Mouse (Mus musculus) stomach, embryonic 15.5 days (tissue): ENCODE data around the gene Gm20388. TPM values are rescaled to one million over a fixed set of nuclear protein-coding genes. Genes with fewer than 3 reads are reported as not detected.

Experiments
- ATAC-seq: fragments of 200-750 bp; cut with Nextera tagmentation; 2 replicates; pipeline ENCODE4 v1.8.0; 2017; ENCODE audit warnings: low read depth, moderate number of reproducible peaks, moderate TSS enrichment; ENCODE audit not compliant: insufficient read depth, low FRiP score
- H3K27ac ChIP-seq: fragments of 300-500 bp; sonication (generic); 2 replicates; pipeline ENCODE4 v1.5.1; 2015; ENCODE audit warnings: mild to moderate bottlenecking, inconsistent platforms
- H3K27me3 ChIP-seq: fragments of 300-500 bp; sonication (generic); replicated peaks from 2 replicates; pipeline ENCODE4 v1.6.1; 2015; ENCODE audit warnings: inconsistent platforms
- H3K36me3 ChIP-seq: fragments of 300-500 bp; sonication (generic); 2 replicates; pipeline ENCODE4 v1.6.1; 2015; ENCODE audit warnings: inconsistent platforms
- H3K4me1 ChIP-seq: fragments of 300-500 bp; sonication (generic); 2 replicates; pipeline ENCODE4 v1.6.1; 2015; ENCODE audit warnings: inconsistent platforms
- H3K4me2 ChIP-seq: fragments of 300-500 bp; sonication (generic); 2 replicates; pipeline ENCODE4 v1.6.1; 2015; ENCODE audit warnings: mild to moderate bottlenecking, inconsistent platforms
- H3K4me3 ChIP-seq: fragments of 300-500 bp; sonication (generic); replicated peaks from 2 replicates; pipeline ENCODE4 v1.5.1; 2015; ENCODE audit warnings: inconsistent platforms
- H3K9ac ChIP-seq: fragments of 300-500 bp; sonication (generic); 2 replicates; pipeline ENCODE4 v1.6.1; 2015; ENCODE audit warnings: inconsistent platforms
- H3K9me3 ChIP-seq: fragments of 300-500 bp; sonication (generic); 2 replicates; pipeline ENCODE4 v1.6.1; 2016; ENCODE audit warnings: inconsistent platforms
- WGBS: fragments of 180-500 bp; shearing (Covaris S2); methylation state at CpG from one replicate; pipeline ENCODE4 v1.1.7; 2015; 5-methylcytosine and 5-hydroxymethylcytosine counted together
- polyA plus RNA-seq: library from polyadenylated mRNA; unstranded; fragments of >200 nt; fragmentation: Nextera tagmentation; extraction: Ambion mirVana; gene quantifications from 2 replicates; pipeline ENCODE4 v1.2.1, GENCODE M21; 2015

Gm20388 gene
- polyA plus RNA-seq, 1 experiment from 2014 or later: not detected

- WGBS: 63% methylated on average over 8 of the region's 8 CpGs
- Histone ChIP-seq H3K9me3 (no peaks in the 10 kb centered on the region), H3K36me3 (no peaks in the 10 kb centered on the region), H3K27me3 (no peaks in the 10 kb centered on the region), H3K4me1 (peaks cover 18% of the 10 kb centered on the region; the same call in 1 of the 2 replicates), H3K9ac (no peak overlapping the region), H3K4me3 (no peak overlapping the region), H3K4me2 (no peak overlapping the region), H3K27ac (0 out of 2 replicates have a peak overlapping the region, but pooled peaks have one; percentile 58)
- no peak for ATAC-seq
Observed at GRCm38 (mm10) chr8:124317191-124317682, 4406.6 kb downstream of the Gm20388 start.

GRCm38 (mm10) chr8:124317821-124318220 lies 4407.2 kb downstream of the Gm20388 start:
- WGBS: 76% methylated on average over 6 of the region's 6 CpGs

GRCm38 (mm10) chr8:124318612-124319315 lies 4408.1 kb downstream of the Gm20388 start:
- no peak overlapping the region for H3K9ac ChIP-seq
- H3K27me3 ChIP-seq: no peaks in the 10 kb centered on the region
- ATAC-seq: no peak
- H3K4me3 ChIP-seq: no peak overlapping the region
- H3K36me3 ChIP-seq: 0 out of 2 replicates have a peak, but pooled peaks cover 4% of the 10 kb centered on the region
- no peaks in the 10 kb centered on the region for H3K9me3 ChIP-seq
- no peak overlapping the region for H3K4me2 ChIP-seq
- 68% methylated on average over 11 of the region's 11 CpGs for WGBS
- peaks cover 18% of the 10 kb centered on the region; the same call in 1 of the 2 replicates for H3K4me1 ChIP-seq
- no peak overlapping the region for H3K27ac ChIP-seq

More at GRCm38 (mm10) chr8:124317821-124318220, 4407.2 kb downstream of the Gm20388 start:
- H3K4me2 ChIP-seq: no peak overlapping the region
- no peak for ATAC-seq
- H3K9ac ChIP-seq: no peak overlapping the region
- H3K27me3 ChIP-seq: no peaks in the 10 kb centered on the region
- no peak overlapping the region for H3K4me3 ChIP-seq
- peaks cover 18% of the 10 kb centered on the region; the same call in 1 of the 2 replicates for H3K4me1 ChIP-seq
- no peaks in the 10 kb centered on the region for H3K9me3 ChIP-seq
- H3K36me3 ChIP-seq: 0 out of 2 replicates have a peak, but pooled peaks cover 3% of the 10 kb centered on the region
- no peak overlapping the region for H3K27ac ChIP-seq

- Histone ChIP-seq H3K27ac (no peak overlapping the region), H3K27me3 (no peaks in the 10 kb centered on the region), H3K36me3 (peaks cover 10% of the 10 kb centered on the region), H3K4me2 (no peak overlapping the region), H3K4me1 (peaks cover 18% of the 10 kb centered on the region; the same call in 1 of the 2 replicates), H3K4me3 (no peak overlapping the region), H3K9ac (no peak overlapping the region), H3K9me3 (no peaks in the 10 kb centered on the region)
- WGBS: 83% methylated on average over 4 of the region's 4 CpGs
- ATAC-seq: no peak
Observed at GRCm38 (mm10) chr8:124319316-124319652, 4408.6 kb downstream of the Gm20388 start.

GRCm38 (mm10) chr8:124321227-124321840 lies 4410.7 kb downstream of the Gm20388 start:
- no peak for ATAC-seq
- Histone ChIP-seq H3K4me3 (no peak overlapping the region), H3K4me2 (no peak overlapping the region), H3K4me1 (peaks cover 14% of the 10 kb centered on the region; the same call in 1 of the 2 replicates), H3K36me3 (peaks cover 24% of the 10 kb centered on the region), H3K27me3 (no peaks in the 10 kb centered on the region), H3K9ac (no peak overlapping the region), H3K9me3 (no peaks in the 10 kb centered on the region), H3K27ac (no peak overlapping the region)
- WGBS: 51% methylated on average over 12 of the region's 12 CpGs

GRCm38 (mm10) chr8:124323356-124323755 lies 4412.7 kb downstream of the Gm20388 start:
- H3K9ac ChIP-seq: no peak overlapping the region
- 0 out of 2 replicates have a peak, but pooled peaks have one; percentile 21 for ATAC-seq
- WGBS: 81% methylated on average over 14 of the region's 14 CpGs
- no peak overlapping the region for H3K4me2 ChIP-seq
- no peaks in the 10 kb centered on the region for H3K9me3 ChIP-seq
- H3K27me3 ChIP-seq: no peaks in the 10 kb centered on the region
- H3K36me3 ChIP-seq: peaks cover 39% of the 10 kb centered on the region
- no peak overlapping the region for H3K4me3 ChIP-seq
- H3K27ac ChIP-seq: no peak overlapping the region
- 0 out of 2 replicates have a peak, but pooled peaks cover 3% of the 10 kb centered on the region for H3K4me1 ChIP-seq

GRCm38 (mm10) chr8:124328259-124328658 lies 4417.6 kb downstream of the Gm20388 start:
- H3K4me1 ChIP-seq: no peaks in the 10 kb centered on the region
- H3K27me3 ChIP-seq: no peaks in the 10 kb centered on the region
- no peak overlapping the region for H3K27ac ChIP-seq
- H3K9me3 ChIP-seq: no peaks in the 10 kb centered on the region
- WGBS: 72% methylated on average over 7 of the region's 7 CpGs
- ATAC-seq: no peak
- H3K36me3 ChIP-seq: peaks cover 43% of the 10 kb centered on the region
- no peak overlapping the region for H3K4me2 ChIP-seq
- no peak overlapping the region for H3K4me3 ChIP-seq
- no peak overlapping the region for H3K9ac ChIP-seq

GRCm38 (mm10) chr8:124329690-124330089 lies 4419.0 kb downstream of the Gm20388 start:
- WGBS: 85% methylated on average over 10 of the region's 10 CpGs
- no peak overlapping the region for H3K4me2 ChIP-seq
- H3K9ac ChIP-seq: no peak overlapping the region
- H3K27ac ChIP-seq: no peak overlapping the region
- peaks cover 36% of the 10 kb centered on the region for H3K36me3 ChIP-seq
- H3K27me3 ChIP-seq: no peaks in the 10 kb centered on the region
- no peaks in the 10 kb centered on the region for H3K9me3 ChIP-seq
- H3K4me1 ChIP-seq: no peaks in the 10 kb centered on the region
- no peak overlapping the region for H3K4me3 ChIP-seq
- no peak for ATAC-seq

GRCm38 (mm10) chr8:124330433-124330832 lies 4419.8 kb downstream of the Gm20388 start:
- no peak overlapping the region for H3K27ac ChIP-seq
- H3K9ac ChIP-seq: no peak overlapping the region
- H3K27me3 ChIP-seq: no peaks in the 10 kb centered on the region
- 84% methylated on average over 2 of the region's 3 CpGs for WGBS
- H3K9me3 ChIP-seq: no peaks in the 10 kb centered on the region
- peaks cover 35% of the 10 kb centered on the region for H3K36me3 ChIP-seq
- no peak overlapping the region for H3K4me3 ChIP-seq
- no peak overlapping the region for H3K4me2 ChIP-seq
- no peak for ATAC-seq
- no peaks in the 10 kb centered on the region for H3K4me1 ChIP-seq

- H3K4me3 ChIP-seq: no peak overlapping the region
- no peak overlapping the region for H3K4me2 ChIP-seq
- peaks cover 28% of the 10 kb centered on the region for H3K36me3 ChIP-seq
- no peak overlapping the region for H3K9ac ChIP-seq
- H3K27me3 ChIP-seq: no peaks in the 10 kb centered on the region
- no peak for ATAC-seq
- no peaks in the 10 kb centered on the region for H3K4me1 ChIP-seq
- H3K27ac ChIP-seq: no peak overlapping the region
- 85% methylated on average over 3 of the region's 3 CpGs for WGBS
- no peaks in the 10 kb centered on the region for H3K9me3 ChIP-seq
Observed at GRCm38 (mm10) chr8:124331094-124331493, 4420.5 kb downstream of the Gm20388 start.

GRCm38 (mm10) chr8:124331706-124332105 lies 4421.1 kb downstream of the Gm20388 start:
- no peak for ATAC-seq
- Histone ChIP-seq H3K36me3 (peaks cover 30% of the 10 kb centered on the region), H3K27me3 (no peaks in the 10 kb centered on the region), H3K9ac (no peak overlapping the region), H3K4me1 (no peaks in the 10 kb centered on the region), H3K9me3 (no peaks in the 10 kb centered on the region), H3K27ac (no peak overlapping the region), H3K4me3 (no peak overlapping the region), H3K4me2 (no peak overlapping the region)
- WGBS: 80% methylated on average over 11 of the region's 11 CpGs

- no peak for ATAC-seq
- Histone ChIP-seq H3K36me3 (peaks cover 33% of the 10 kb centered on the region; the same call in 1 of the 2 replicates), H3K4me1 (no peaks in the 10 kb centered on the region), H3K9ac (no peak overlapping the region), H3K4me3 (no peak overlapping the region), H3K27ac (no peak overlapping the region), H3K27me3 (no peaks in the 10 kb centered on the region), H3K4me2 (no peak overlapping the region), H3K9me3 (no peaks in the 10 kb centered on the region)
- WGBS: 91% methylated on average over 13 of the region's 13 CpGs
Observed at GRCm38 (mm10) chr8:124336302-124336701, 4425.7 kb downstream of the Gm20388 start.
